Comparison of ENCODE assay signal across 8 mouse cellular contexts in the genomic region with DNA sequence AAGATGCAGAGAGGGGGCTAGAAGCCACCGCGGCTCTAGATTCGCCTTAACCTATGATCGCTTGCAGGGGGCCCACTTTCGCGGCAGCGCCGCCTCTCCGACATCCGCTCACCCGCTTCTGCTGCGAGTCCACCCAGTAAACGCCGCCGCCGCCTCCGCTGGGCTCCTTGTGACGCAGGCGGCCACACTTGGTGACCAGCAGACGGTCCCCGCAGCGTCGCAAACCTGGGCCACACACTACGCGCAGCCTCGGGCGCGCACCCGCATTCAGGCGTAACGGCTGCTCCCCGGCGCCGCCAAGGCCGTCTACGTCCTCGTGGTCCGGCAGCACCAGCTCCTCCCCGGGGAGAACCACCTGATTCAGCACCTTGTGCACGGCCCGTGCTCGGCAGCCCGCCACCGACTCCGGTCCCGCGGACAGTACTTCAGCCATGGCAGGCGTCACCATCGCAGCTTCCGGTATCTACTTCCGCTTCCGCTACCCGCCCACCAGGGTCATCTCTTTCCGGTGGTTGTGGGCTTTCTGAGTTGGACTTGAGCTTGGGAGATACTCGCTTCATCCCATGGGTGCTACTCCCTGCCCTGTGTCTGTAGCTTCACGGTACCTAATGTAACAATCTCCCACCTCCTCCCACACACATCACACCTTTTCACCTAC. TPM values are rescaled to one million over a fixed set of nuclear protein-coding genes. Genes with fewer than 3 reads are reported as not detected.
A peak's percentile ranks its signal among the peaks of the same experiment; 100 is the strongest.
DNase-seq lines count a peak whose midpoint lies in the region; ATAC-seq and TF ChIP-seq lines count a peak whose summit lies in the region.

No protein-coding gene starts in this region.

- peaks cover 23% of the 10 kb centered on the region for H3K27me3 ChIP-seq in heart, embryonic 10.5 days (ENCODE audit: insufficient read depth, poor library complexity, severe bottlenecking)
- no peaks in the 10 kb centered on the region; the same call in 1 of the 2 replicates for H3K27me3 ChIP-seq in kidney, embryonic 14.5 days (ENCODE audit: control insufficient read depth, insufficient read depth, low read length)
- H3K27me3 ChIP-seq in limb, embryonic 15.5 days = peaks cover 12% of the 10 kb centered on the region
- H3K27me3 ChIP-seq in midbrain, postnatal 0 days (ENCODE audit: insufficient read depth, low read length) = peaks cover 5% of the 10 kb centered on the region

- ATAC-seq in kidney, embryonic 14.5 days (ENCODE audit: low FRiP score, low TSS enrichment) = peak; percentile 89
- ATAC-seq in limb, embryonic 15.5 days (ENCODE audit: insufficient number of reproducible peaks, low FRiP score, low TSS enrichment, low read depth) = 0 out of 2 replicates have a peak, but pooled peaks have one; percentile 74
- peak; percentile 92 for ATAC-seq in midbrain, postnatal 0 days (ENCODE audit: low FRiP score)

- H3K27ac ChIP-seq in embryonic fibroblast, embryonic 13.5 days (ENCODE audit: insufficient read depth, low read length) = no peak overlapping the region
- H3K27ac ChIP-seq in heart, embryonic 10.5 days = peak overlapping the region; percentile 96
- peak overlapping the region; percentile 84 for H3K27ac ChIP-seq in kidney, embryonic 14.5 days (ENCODE audit: low read depth, low read length)
- H3K27ac ChIP-seq in limb, embryonic 15.5 days = peak overlapping the region; percentile 83
- H3K27ac ChIP-seq in midbrain, postnatal 0 days (ENCODE audit: low read depth, low read length) = peak overlapping the region; percentile 84

- H3K36me3 ChIP-seq in heart, embryonic 10.5 days = peaks cover 36% of the 10 kb centered on the region
- H3K36me3 ChIP-seq in kidney, embryonic 14.5 days (ENCODE audit: control insufficient read depth, insufficient read depth, low read length) = peaks cover 31% of the 10 kb centered on the region
- peaks cover 24% of the 10 kb centered on the region for H3K36me3 ChIP-seq in limb, embryonic 15.5 days
- peaks cover 21% of the 10 kb centered on the region for H3K36me3 ChIP-seq in midbrain, postnatal 0 days (ENCODE audit: insufficient read depth, low read length)

- H3K4me3 ChIP-seq in embryonic fibroblast, embryonic 13.5 days (ENCODE audit: insufficient read depth, low read length) = peak overlapping the region; percentile 93
- peak overlapping the region; percentile 95 for H3K4me3 ChIP-seq in heart, embryonic 10.5 days
- peak overlapping the region; percentile 92 for H3K4me3 ChIP-seq in kidney, embryonic 14.5 days (ENCODE audit: low read length)
- peak overlapping the region; percentile 94 for H3K4me3 ChIP-seq in limb, embryonic 15.5 days
- peak overlapping the region; percentile 92 for H3K4me3 ChIP-seq in midbrain, postnatal 0 days (ENCODE audit: low read depth, low read length)

- peak overlapping the region; percentile 76 for H3K4me2 ChIP-seq in kidney, embryonic 14.5 days (replicated peaks; ENCODE audit: low read depth, low read length)
- H3K4me2 ChIP-seq in limb, embryonic 15.5 days = peak overlapping the region; percentile 54
- peak overlapping the region; percentile 78 for H3K4me2 ChIP-seq in midbrain, postnatal 0 days (ENCODE audit: low read depth, low read length, poor library complexity, severe bottlenecking)

- H3K9me3 ChIP-seq in heart, embryonic 10.5 days = no peaks in the 10 kb centered on the region
- no peaks in the 10 kb centered on the region for H3K9me3 ChIP-seq in kidney, embryonic 14.5 days (ENCODE audit: control insufficient read depth, low read length)
- H3K9me3 ChIP-seq in limb, embryonic 15.5 days = no peaks in the 10 kb centered on the region
- H3K9me3 ChIP-seq in midbrain, postnatal 0 days (ENCODE audit: low read length) = no peaks in the 10 kb centered on the region

- H3K9ac ChIP-seq in kidney, embryonic 14.5 days (ENCODE audit: low read depth, low read length) = peak overlapping the region; percentile 86
- peak overlapping the region; percentile 89 for H3K9ac ChIP-seq in limb, embryonic 15.5 days
- H3K9ac ChIP-seq in midbrain, postnatal 0 days (replicated peaks; ENCODE audit: low read length, poor library complexity, severe bottlenecking) = peak overlapping the region; percentile 90

- TF ChIP-seq CTCF in embryonic fibroblast, embryonic 13.5 days (IDR thresholded peaks at IDR 0.05; ENCODE audit: borderline replicate concordance, insufficient read depth, low read length) = no peak
- peak; percentile 10; the same call in 1 of the 2 replicates for TF ChIP-seq CTCF in midbrain, postnatal 0 days (IDR thresholded peaks at IDR 0.05)

- under 1% methylated on average over 56 of the region's 56 CpGs for WGBS in heart, embryonic 10.5 days
- WGBS in kidney, embryonic 14.5 days = under 1% methylated on average over 56 of the region's 56 CpGs
- WGBS in limb, embryonic 15.5 days = under 1% methylated on average over 56 of the region's 56 CpGs
- WGBS in midbrain, postnatal 0 days = under 1% methylated on average over 56 of the region's 56 CpGs

- TF ChIP-seq POLR2A in embryonic fibroblast, embryonic 13.5 days (IDR thresholded peaks at IDR 0.05; ENCODE audit: low read depth, low read length) = peak; percentile 79

- no peaks in the 10 kb centered on the region; the same call in 1 of the 2 replicates for H3K4me1 ChIP-seq in embryonic fibroblast, embryonic 13.5 days (ENCODE audit: control insufficient read depth, insufficient read depth, low read length)
- peaks cover 8% of the 10 kb centered on the region for H3K4me1 ChIP-seq in heart, embryonic 10.5 days
- peaks cover 6% of the 10 kb centered on the region for H3K4me1 ChIP-seq in kidney, embryonic 14.5 days (ENCODE audit: control insufficient read depth, insufficient read depth, low read length)
- H3K4me1 ChIP-seq in limb, embryonic 15.5 days = peaks cover 8% of the 10 kb centered on the region
- peaks cover 7% of the 10 kb centered on the region; the same call in 1 of the 2 replicates for H3K4me1 ChIP-seq in midbrain, postnatal 0 days (ENCODE audit: insufficient read depth, low read length)

- DNase-seq in B cell, adult 2 months = peak; percentile 90 to 91
- peak; percentile 94 for DNase-seq in brain, adult 2 months (ENCODE audit: low read depth, low spot score)
- DNase-seq in heart, embryonic 10.5 days (ENCODE audit: low spot score) = peak; percentile 94
- DNase-seq in midbrain, postnatal 0 days (ENCODE audit: low spot score) = peak; percentile 87
- DNase-seq in spleen, postnatal 10 days (ENCODE audit: low spot score in 2 of 2) = peak; percentile 77 to 81

RNA-seq across cellular contexts. Expression of a gene that starts 21.6 kb away (rescaled TPM):
- 24.4 and 26.3 TPM in 2 replicates for polyA plus RNA-seq in embryonic fibroblast, embryonic 13.5 days (2011; ENCODE audit: insufficient read length, low read depth, missing spikeins)
- polyA plus RNA-seq in heart, embryonic 10.5 days (2016; fragmentation: Nextera tagmentation; extraction: Ambion mirVana) = 9.1 and 9.9 TPM in 2 replicates
- 12.1 and 14.6 TPM in 2 replicates for polyA plus RNA-seq in kidney, embryonic 14.5 days (2014; fragmentation: Nextera tagmentation; extraction: Ambion mirVana)
- 9.3 and 13.7 TPM in 2 replicates for polyA plus RNA-seq in limb, embryonic 15.5 days (2015; fragmentation: Nextera tagmentation; extraction: Ambion mirVana)
- 29.0 and 62.5 TPM in 2 replicates for total RNA-seq in midbrain, postnatal 0 days (2014; rRNA removed)
- 9.0 and 10.1 TPM in 2 replicates for polyA plus RNA-seq in midbrain, postnatal 0 days (2015; fragmentation: Nextera tagmentation; extraction: Ambion mirVana)

RNA-seq across cellular contexts. Expression of a gene that starts 22.2 kb away (rescaled TPM):
- polyA plus RNA-seq in embryonic fibroblast, embryonic 13.5 days (2011; ENCODE audit: insufficient read length, low read depth, missing spikeins) = 30.6 and 39.2 TPM in 2 replicates
- polyA plus RNA-seq in heart, embryonic 10.5 days (2016; fragmentation: Nextera tagmentation; extraction: Ambion mirVana) = 51.1 and 84.1 TPM in 2 replicates
- 97.4 and 112 TPM in 2 replicates for polyA plus RNA-seq in kidney, embryonic 14.5 days (2014; fragmentation: Nextera tagmentation; extraction: Ambion mirVana)
- polyA plus RNA-seq in limb, embryonic 15.5 days (2015; fragmentation: Nextera tagmentation; extraction: Ambion mirVana) = 66.2 and 72.0 TPM in 2 replicates
- 19.9 and 26.2 TPM in 2 replicates for total RNA-seq in midbrain, postnatal 0 days (2014; rRNA removed)
- polyA plus RNA-seq in midbrain, postnatal 0 days (2015; fragmentation: Nextera tagmentation; extraction: Ambion mirVana) = 21.3 and 24.3 TPM in 2 replicates

RNA-seq across cellular contexts. Expression of a gene that starts 23.4 kb away (rescaled TPM):
- 11.2 and 12.6 TPM in 2 replicates for polyA plus RNA-seq in embryonic fibroblast, embryonic 13.5 days (2011; ENCODE audit: insufficient read length, low read depth, missing spikeins)
- 11.9 and 17.0 TPM in 2 replicates for polyA plus RNA-seq in heart, embryonic 10.5 days (2016; fragmentation: Nextera tagmentation; extraction: Ambion mirVana)
- 20.6 and 23.1 TPM in 2 replicates for polyA plus RNA-seq in kidney, embryonic 14.5 days (2014; fragmentation: Nextera tagmentation; extraction: Ambion mirVana)
- polyA plus RNA-seq in limb, embryonic 15.5 days (2015; fragmentation: Nextera tagmentation; extraction: Ambion mirVana) = 14.4 and 16.7 TPM in 2 replicates
- total RNA-seq in midbrain, postnatal 0 days (2014; rRNA removed) = 9.7 and 12.5 TPM in 2 replicates
- polyA plus RNA-seq in midbrain, postnatal 0 days (2015; fragmentation: Nextera tagmentation; extraction: Ambion mirVana) = 22.2 and 23.3 TPM in 2 replicates
